ENCODE assay signal across 9 mouse cellular contexts in genomic region chr17:64916657-64917056, GRCm38 (mm10).
A peak's percentile ranks its signal among the peaks of the same experiment; 100 is the strongest.
DNase-seq lines count a peak whose midpoint lies in the region; ATAC-seq and TF ChIP-seq lines count a peak whose summit lies in the region.
"Had no signal": no experiment of that assay in that cellular context is flagged by ENCODE, and none has a peak within 500 bp of the region (broad histone marks: within the 10 kb centered on the region; RNA-seq: fewer than 3 reads in every experiment).

No protein-coding gene starts in this region.

- no peaks in the 10 kb centered on the region; the same call in 1 of the 2 replicates for H3K4me1 ChIP-seq in intestine, postnatal 0 days (replicated peaks; ENCODE audit: control insufficient read depth, insufficient read depth, low read length)
- H3K4me1 ChIP-seq in intestine, embryonic 15.5 days (replicated peaks), result 0 out of 2 replicates have a peak, but pooled peaks cover 3% of the 10 kb centered on the region
- H3K4me1 ChIP-seq in embryonic facial prominence, embryonic 11.5 days (ENCODE audit: control insufficient read depth, insufficient read depth, low read length), result no peaks in the 10 kb centered on the region
- H3K4me1 ChIP-seq in limb, embryonic 10.5 days, result peaks cover 26% of the 10 kb centered on the region
- H3K4me1 ChIP-seq: liver, embryonic 15.5 days had no signal

- H3K27ac ChIP-seq in intestine, postnatal 0 days (ENCODE audit: low read depth, low read length), result no peak overlapping the region
- H3K27ac ChIP-seq in intestine, embryonic 15.5 days, result no peak overlapping the region
- H3K27ac ChIP-seq in embryonic facial prominence, embryonic 11.5 days (replicated peaks; ENCODE audit: low read depth, low read length), result peak overlapping the region; percentile 32; the same call in 1 of the 2 replicates
- peak overlapping the region; percentile 71; the same call in 1 of the 2 replicates for H3K27ac ChIP-seq in limb, embryonic 10.5 days
- H3K27ac ChIP-seq: liver, embryonic 15.5 days had no signal

- no peak overlapping the region for H3K9ac ChIP-seq in intestine, postnatal 0 days (ENCODE audit: low read depth, low read length)
- no peak overlapping the region for H3K9ac ChIP-seq in intestine, embryonic 15.5 days
- no peak overlapping the region for H3K9ac ChIP-seq in embryonic facial prominence, embryonic 11.5 days (replicated peaks; ENCODE audit: low read length)
- H3K9ac ChIP-seq: liver, embryonic 15.5 days had no signal

- no peak overlapping the region for H3K4me3 ChIP-seq in intestine, postnatal 0 days (ENCODE audit: low read depth, low read length)
- no peak overlapping the region for H3K4me3 ChIP-seq in intestine, embryonic 15.5 days (replicated peaks)
- no peak overlapping the region for H3K4me3 ChIP-seq in embryonic facial prominence, embryonic 11.5 days (ENCODE audit: low read depth, low read length)
- no peak overlapping the region for H3K4me3 ChIP-seq in limb, embryonic 10.5 days
- H3K4me3 ChIP-seq: liver, embryonic 15.5 days had no signal

- ATAC-seq in intestine, postnatal 0 days, result no peak
- no peak for ATAC-seq in intestine, embryonic 15.5 days
- no peak for ATAC-seq in embryonic facial prominence, embryonic 11.5 days (replicated peaks; ENCODE audit: insufficient number of reproducible peaks, low FRiP score, low TSS enrichment, low read depth)
- no peak for ATAC-seq in activated CD4-positive, CD25-positive, alpha-beta regulatory T cell, adult 4 months

- no peaks in the 10 kb centered on the region for H3K9me3 ChIP-seq in intestine, postnatal 0 days (ENCODE audit: control insufficient read depth)
- H3K9me3 ChIP-seq in intestine, embryonic 15.5 days, result no peaks in the 10 kb centered on the region
- H3K9me3 ChIP-seq in embryonic facial prominence, embryonic 11.5 days (replicated peaks; ENCODE audit: control insufficient read depth, low read length), result no peaks in the 10 kb centered on the region
- H3K9me3 ChIP-seq in limb, embryonic 10.5 days (replicated peaks), result no peaks in the 10 kb centered on the region
- H3K9me3 ChIP-seq: liver, embryonic 15.5 days had no signal

- peak; percentile 64 for TF ChIP-seq CTCF in intestine, postnatal 0 days (IDR thresholded peaks at IDR 0.05; ENCODE audit: low read depth)

- 70% methylated on average over 6 of the region's 6 CpGs for whole genome bisulfite sequencing in intestine, postnatal 0 days
- WGBS in intestine, embryonic 15.5 days, result 81% methylated on average over 6 of the region's 6 CpGs
- 58% methylated on average over 6 of the region's 6 CpGs for WGBS in embryonic facial prominence, embryonic 11.5 days
- 61% methylated on average over 6 of the region's 6 CpGs for whole genome bisulfite sequencing in limb, embryonic 10.5 days

- DNase-seq in ES-CJ7 (ENCODE audit: low read depth, low spot score), result peak; percentile 75
- peak; percentile 69 for DNase-seq in embryonic facial prominence, embryonic 11.5 days (ENCODE audit: low spot score)
- peak; percentile 44 for DNase-seq in limb, embryonic 10.5 days (ENCODE audit: low spot score)
- no peak for DNase-seq in kidney, postnatal 14 days
- DNase-seq in retina, postnatal 1 day, result no peak

- no peaks in the 10 kb centered on the region for H3K27me3 ChIP-seq in intestine, postnatal 0 days (replicated peaks; ENCODE audit: control insufficient read depth, insufficient read depth, low read length)
- no peaks in the 10 kb centered on the region for H3K27me3 ChIP-seq in intestine, embryonic 15.5 days (replicated peaks)
- no peaks in the 10 kb centered on the region for H3K27me3 ChIP-seq in embryonic facial prominence, embryonic 11.5 days (ENCODE audit: control insufficient read depth, insufficient read depth, low read length)
- no peaks in the 10 kb centered on the region for H3K27me3 ChIP-seq in limb, embryonic 10.5 days (ENCODE audit: low read depth, poor library complexity, severe bottlenecking)
- H3K27me3 ChIP-seq: liver, embryonic 15.5 days had no signal

- H3K36me3 ChIP-seq in intestine, postnatal 0 days (ENCODE audit: control insufficient read depth, insufficient read depth), result no peaks in the 10 kb centered on the region
- H3K36me3 ChIP-seq in intestine, embryonic 15.5 days, result no peaks in the 10 kb centered on the region
- H3K36me3 ChIP-seq in embryonic facial prominence, embryonic 11.5 days (replicated peaks; ENCODE audit: control insufficient read depth, insufficient read depth, low read depth, low read length), result no peaks in the 10 kb centered on the region
- H3K36me3 ChIP-seq in limb, embryonic 10.5 days, result no peaks in the 10 kb centered on the region
- H3K36me3 ChIP-seq: liver, embryonic 15.5 days had no signal

- no peak overlapping the region for H3K4me2 ChIP-seq in intestine, postnatal 0 days (replicated peaks; ENCODE audit: low read depth)
- H3K4me2 ChIP-seq in intestine, embryonic 15.5 days (replicated peaks), result no peak overlapping the region
- no peak overlapping the region for H3K4me2 ChIP-seq in embryonic facial prominence, embryonic 11.5 days (ENCODE audit: low read depth, low read length)
- H3K4me2 ChIP-seq: liver, embryonic 15.5 days had no signal

Comparison
In these comparisons a context has a peak if more than half of its experiments do, and no peak if none do; other contexts are left out.
1. H3K27ac ChIP-seq: peak in embryonic facial prominence, embryonic 11.5 days (single experiment) and limb, embryonic 10.5 days (single experiment); none in intestine, postnatal 0 days (single experiment) and intestine, embryonic 15.5 days (single experiment).
2. DNase-seq: peak in ES-CJ7 (single experiment), embryonic facial prominence, embryonic 11.5 days (single experiment) and limb, embryonic 10.5 days (single experiment); none in kidney, postnatal 14 days (single experiment) and retina, postnatal 1 day (single experiment).